Mouse (Mus musculus): ENCODE measurements around the gene Nsmce4a. TPM values are rescaled to one million over a fixed set of nuclear protein-coding genes. Genes with fewer than 3 reads are reported as not detected.

The Nsmce4a gene
- polyA plus RNA-seq, 1 experiment from 2014 or later, result 161 TPM

DNA sequence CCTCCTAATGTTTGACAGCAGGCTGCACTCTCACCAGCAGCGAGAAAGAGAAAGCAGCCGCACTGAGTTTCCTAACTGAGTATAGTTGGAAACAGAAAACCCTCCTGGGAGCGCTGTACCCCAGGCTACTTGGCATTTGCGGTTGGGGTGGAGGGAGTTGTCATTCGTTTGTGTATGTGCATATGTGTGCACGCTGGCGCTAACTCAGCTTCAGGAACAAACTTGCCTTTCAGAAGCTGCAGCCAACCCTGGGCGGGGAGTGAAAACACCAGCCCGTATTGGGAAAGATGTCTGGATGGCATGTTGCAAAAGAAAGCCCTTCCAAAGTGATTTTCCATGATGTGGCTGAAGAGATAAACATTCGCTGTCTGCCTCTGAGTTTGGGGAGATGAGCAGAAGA, 4.1 kb upstream of the Nsmce4a start:
- H3K4me3 ChIP-seq, result peak overlapping the region; percentile 12; the same call in 1 of the 2 replicates
- WGBS, result 17% methylated on average over 10 of the region's 10 CpGs
- peak overlapping the region; percentile 51 for H3K9ac ChIP-seq
- no peaks in the 10 kb centered on the region for H3K36me3 ChIP-seq
- no peaks in the 10 kb centered on the region for H3K27me3 ChIP-seq
- H3K4me2 ChIP-seq, result peak overlapping the region; percentile 53
- peaks cover 30% of the 10 kb centered on the region for H3K4me1 ChIP-seq
- H3K9me3 ChIP-seq, result no peaks in the 10 kb centered on the region
- H3K27ac ChIP-seq, result peak overlapping the region; percentile 85
- ATAC-seq (ENCODE audit: insufficient number of reproducible peaks, insufficient read depth, low FRiP score, low TSS enrichment, low read depth), result peak; percentile 71

DNA sequence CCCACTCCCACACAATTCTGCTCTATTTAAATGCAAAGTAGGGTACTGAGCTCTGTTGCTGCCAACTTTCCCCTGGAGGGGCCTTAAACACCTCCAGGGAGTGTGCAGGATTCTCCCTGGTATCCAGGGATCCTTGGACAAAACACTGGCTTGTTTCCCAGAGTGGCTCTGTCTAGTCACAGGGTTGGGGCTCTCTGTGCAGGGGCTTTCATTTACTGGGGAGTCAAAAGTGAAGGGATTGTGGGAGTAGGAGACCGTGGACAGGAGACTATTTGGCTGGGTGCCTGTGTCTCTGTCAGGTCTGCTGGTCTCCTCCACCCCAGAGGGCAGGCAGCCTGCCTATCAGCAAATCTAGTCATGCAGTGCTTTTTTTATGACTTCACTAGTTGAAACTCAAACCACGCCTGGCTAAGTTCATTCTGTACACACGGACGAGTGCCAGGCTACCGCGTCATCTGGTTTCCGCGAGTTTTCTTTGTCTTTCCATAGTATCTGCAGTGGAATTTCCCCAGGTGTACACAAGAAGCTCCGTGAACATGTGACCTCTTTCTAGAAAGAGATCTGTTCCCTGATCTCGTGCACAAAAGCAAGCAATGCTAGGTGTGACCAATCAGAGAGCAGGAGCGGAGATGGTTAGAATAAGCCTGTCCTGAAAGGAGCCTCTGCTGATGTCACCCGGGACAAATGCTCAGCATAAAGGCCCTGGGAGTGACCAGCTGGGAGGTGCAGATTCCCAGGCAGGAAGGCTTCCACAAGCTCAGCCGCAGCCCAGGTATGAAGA, 1.5 kb upstream of the Nsmce4a start:
- Histone ChIP-seq H3K27ac (peak overlapping the region; percentile 52), H3K4me2 (peak overlapping the region; percentile 11; the same call in 1 of the 2 replicates), H3K27me3 (no peaks in the 10 kb centered on the region), H3K9ac (no peak overlapping the region), H3K4me3 (no peak overlapping the region), H3K4me1 (peaks cover 30% of the 10 kb centered on the region), H3K9me3 (no peaks in the 10 kb centered on the region), H3K36me3 (no peaks in the 10 kb centered on the region)
- 46% methylated on average over 13 of the region's 13 CpGs for WGBS
- ATAC-seq (ENCODE audit: insufficient number of reproducible peaks, insufficient read depth, low FRiP score, low TSS enrichment, low read depth), result no peak

GRCm38 (mm10) chr7:130573746-130574145, 828 bp upstream of the Nsmce4a start:
- Histone ChIP-seq H3K36me3 (no peaks in the 10 kb centered on the region), H3K27me3 (no peaks in the 10 kb centered on the region), H3K4me1 (peaks cover 30% of the 10 kb centered on the region), H3K9me3 (no peaks in the 10 kb centered on the region), H3K27ac (no peak overlapping the region), H3K9ac (no peak overlapping the region), H3K4me2 (no peak overlapping the region), H3K4me3 (no peak overlapping the region)
- no peak for ATAC-seq (ENCODE audit: insufficient number of reproducible peaks, insufficient read depth, low FRiP score, low TSS enrichment, low read depth)
- 94% methylated on average over 10 of the region's 10 CpGs for WGBS

GRCm38 (mm10) chr7:130570472-130570871, 2.4 kb downstream of the Nsmce4a start:
- no peaks in the 10 kb centered on the region for H3K9me3 ChIP-seq
- no peak overlapping the region for H3K9ac ChIP-seq
- no peak overlapping the region for H3K27ac ChIP-seq
- no peak overlapping the region for H3K4me3 ChIP-seq
- no peak overlapping the region for H3K4me2 ChIP-seq
- H3K4me1 ChIP-seq, result 0 out of 2 replicates have a peak, but pooled peaks cover 10% of the 10 kb centered on the region
- H3K27me3 ChIP-seq, result no peaks in the 10 kb centered on the region
- H3K36me3 ChIP-seq, result no peaks in the 10 kb centered on the region
- ATAC-seq (ENCODE audit: insufficient number of reproducible peaks, insufficient read depth, low FRiP score, low TSS enrichment, low read depth), result no peak
- 56% methylated on average over 7 of the region's 7 CpGs for WGBS

GRCm38 (mm10) chr7:130568783-130569436, 4.0 kb downstream of the Nsmce4a start:
- no peaks in the 10 kb centered on the region for H3K27me3 ChIP-seq
- no peaks in the 10 kb centered on the region for H3K4me1 ChIP-seq
- H3K36me3 ChIP-seq, result no peaks in the 10 kb centered on the region
- no peak overlapping the region for H3K4me3 ChIP-seq
- no peak overlapping the region for H3K9ac ChIP-seq
- WGBS, result 72% methylated on average over 9 of the region's 9 CpGs
- H3K4me2 ChIP-seq, result no peak overlapping the region
- ATAC-seq (ENCODE audit: insufficient number of reproducible peaks, insufficient read depth, low FRiP score, low TSS enrichment, low read depth), result no peak
- no peaks in the 10 kb centered on the region for H3K9me3 ChIP-seq
- H3K27ac ChIP-seq, result no peak overlapping the region

- no peak overlapping the region for H3K9ac ChIP-seq
- H3K27me3 ChIP-seq, result no peaks in the 10 kb centered on the region
- H3K27ac ChIP-seq, result no peak overlapping the region
- WGBS, result 39% methylated on average over 3 of the region's 3 CpGs
- ATAC-seq (ENCODE audit: insufficient number of reproducible peaks, insufficient read depth, low FRiP score, low TSS enrichment, low read depth), result no peak
- no peak overlapping the region for H3K4me2 ChIP-seq
- H3K9me3 ChIP-seq, result no peaks in the 10 kb centered on the region
- no peaks in the 10 kb centered on the region for H3K4me1 ChIP-seq
- H3K4me3 ChIP-seq, result no peak overlapping the region
- no peaks in the 10 kb centered on the region for H3K36me3 ChIP-seq
These were observed 8.3 kb downstream of the Nsmce4a start for GRCm38 (mm10) chr7:130564596-130564995.

- Histone ChIP-seq H3K27ac (no peak overlapping the region), H3K4me1 (no peaks in the 10 kb centered on the region), H3K9ac (no peak overlapping the region), H3K9me3 (no peaks in the 10 kb centered on the region), H3K4me3 (no peak overlapping the region), H3K36me3 (no peaks in the 10 kb centered on the region), H3K4me2 (no peak overlapping the region), H3K27me3 (no peaks in the 10 kb centered on the region)
- 61% methylated on average over 4 of the region's 4 CpGs for WGBS
- ATAC-seq (ENCODE audit: insufficient number of reproducible peaks, insufficient read depth, low FRiP score, low TSS enrichment, low read depth), result no peak
These were observed 9.0 kb downstream of the Nsmce4a start for GRCm38 (mm10) chr7:130563880-130564279.

DNA sequence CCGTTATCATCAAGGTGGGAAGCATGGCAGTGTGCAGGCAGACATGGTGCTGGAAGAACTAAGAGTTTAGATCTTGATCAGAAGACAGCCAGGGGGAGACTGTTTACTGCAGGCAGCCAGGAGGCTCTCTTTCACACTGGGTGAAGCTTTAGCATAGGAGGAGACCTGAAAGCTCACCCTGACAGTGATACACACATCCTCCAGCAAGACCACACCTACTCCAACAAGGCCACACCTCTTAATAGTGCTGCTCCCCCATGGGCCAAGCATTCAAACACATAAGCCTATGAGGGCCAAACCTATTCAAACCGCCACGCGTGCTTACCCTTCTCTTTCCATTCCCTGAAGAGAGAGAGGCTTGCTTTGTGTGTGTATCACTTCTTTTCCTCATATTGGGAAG, 9.6 kb downstream of the Nsmce4a start:
- Histone ChIP-seq H3K27ac (no peak overlapping the region), H3K4me2 (no peak overlapping the region), H3K9ac (no peak overlapping the region), H3K27me3 (no peaks in the 10 kb centered on the region), H3K4me1 (no peaks in the 10 kb centered on the region), H3K9me3 (no peaks in the 10 kb centered on the region), H3K36me3 (no peaks in the 10 kb centered on the region), H3K4me3 (no peak overlapping the region)
- 89% methylated on average over 4 of the region's 4 CpGs for WGBS
- no peak for ATAC-seq (ENCODE audit: insufficient number of reproducible peaks, insufficient read depth, low FRiP score, low TSS enrichment, low read depth)

DNA sequence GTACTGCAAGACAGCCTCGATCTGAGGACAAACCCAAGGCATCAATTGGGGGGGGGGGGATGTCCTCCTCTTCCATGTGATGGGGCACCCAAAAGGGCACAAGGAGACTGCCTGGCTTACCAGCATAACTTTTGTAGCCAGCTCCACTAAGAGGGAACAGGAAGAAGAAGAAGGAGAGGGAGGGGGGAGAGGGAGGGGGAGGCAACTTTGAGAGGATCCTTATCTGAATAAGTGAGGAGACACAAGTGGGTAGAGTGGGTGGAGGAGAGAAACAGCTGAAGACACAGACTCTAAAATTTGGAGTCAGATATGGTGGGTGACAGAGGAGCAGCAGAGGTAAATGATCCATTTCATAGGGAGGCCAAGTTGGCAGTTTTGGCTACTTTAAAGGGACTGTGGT, 12.0 kb downstream of the Nsmce4a start:
- Histone ChIP-seq H3K4me2 (no peak overlapping the region), H3K36me3 (no peaks in the 10 kb centered on the region), H3K9ac (no peak overlapping the region), H3K27ac (no peak overlapping the region), H3K4me1 (no peaks in the 10 kb centered on the region), H3K4me3 (no peak overlapping the region), H3K27me3 (no peaks in the 10 kb centered on the region), H3K9me3 (no peaks in the 10 kb centered on the region)
- no peak for ATAC-seq (ENCODE audit: insufficient number of reproducible peaks, insufficient read depth, low FRiP score, low TSS enrichment, low read depth)
- 67% methylated on average over 1 of the region's 1 CpGs for WGBS

GRCm38 (mm10) chr7:130558592-130558991, 14.3 kb downstream of the Nsmce4a start:
- ATAC-seq (ENCODE audit: insufficient number of reproducible peaks, insufficient read depth, low FRiP score, low TSS enrichment, low read depth), result no peak
- 77% methylated on average over 4 of the region's 4 CpGs for WGBS
- Histone ChIP-seq H3K9ac (no peak overlapping the region), H3K4me3 (no peak overlapping the region), H3K9me3 (no peaks in the 10 kb centered on the region), H3K4me2 (no peak overlapping the region), H3K27ac (no peak overlapping the region), H3K4me1 (0 out of 2 replicates have a peak, but pooled peaks cover 5% of the 10 kb centered on the region), H3K27me3 (no peaks in the 10 kb centered on the region), H3K36me3 (no peaks in the 10 kb centered on the region)

DNA sequence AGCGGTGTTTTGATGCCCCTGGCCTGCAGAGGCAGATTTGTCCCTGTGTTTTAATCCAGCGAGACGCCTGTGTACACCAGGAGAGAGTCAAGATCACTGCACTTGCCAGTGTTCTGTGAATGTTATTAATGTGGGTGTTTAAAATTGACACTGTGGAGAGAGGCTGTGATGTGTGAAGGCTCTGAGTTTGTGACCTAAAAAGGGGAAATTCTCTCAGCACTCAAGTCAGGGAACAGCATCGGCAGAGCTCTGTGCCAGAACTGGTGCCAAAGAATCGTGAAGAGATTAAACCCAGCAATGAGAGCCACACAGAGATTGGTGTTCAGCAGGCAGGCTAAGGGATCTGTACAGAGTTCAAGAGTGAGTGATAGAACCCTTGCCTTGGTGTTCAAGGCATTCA, 17.3 kb downstream of the Nsmce4a start:
- 65% methylated on average over 5 of the region's 5 CpGs for WGBS
- H3K4me1 ChIP-seq, result peaks cover 16% of the 10 kb centered on the region; the same call in 1 of the 2 replicates
- no peak overlapping the region for H3K27ac ChIP-seq
- no peak overlapping the region for H3K9ac ChIP-seq
- no peak overlapping the region for H3K4me3 ChIP-seq
- no peak for ATAC-seq (ENCODE audit: insufficient number of reproducible peaks, insufficient read depth, low FRiP score, low TSS enrichment, low read depth)
- H3K4me2 ChIP-seq, result no peak overlapping the region
- no peaks in the 10 kb centered on the region for H3K9me3 ChIP-seq
- no peaks in the 10 kb centered on the region for H3K27me3 ChIP-seq
- H3K36me3 ChIP-seq, result no peaks in the 10 kb centered on the region

- Histone ChIP-seq H3K4me3 (no peak overlapping the region), H3K9ac (no peak overlapping the region), H3K36me3 (no peaks in the 10 kb centered on the region), H3K4me2 (no peak overlapping the region), H3K4me1 (peaks cover 16% of the 10 kb centered on the region; the same call in 1 of the 2 replicates), H3K9me3 (no peaks in the 10 kb centered on the region), H3K27me3 (no peaks in the 10 kb centered on the region), H3K27ac (peak overlapping the region; percentile 40; the same call in 1 of the 2 replicates)
- ATAC-seq (ENCODE audit: insufficient number of reproducible peaks, insufficient read depth, low FRiP score, low TSS enrichment, low read depth), result no peak
- WGBS, result 45% methylated on average over 4 of the region's 4 CpGs
These were observed 19.6 kb downstream of the Nsmce4a start for GRCm38 (mm10) chr7:130553321-130553720.
